Mouse (Mus musculus): Measurements from ENCODE around the gene Spesp1.

DNA sequence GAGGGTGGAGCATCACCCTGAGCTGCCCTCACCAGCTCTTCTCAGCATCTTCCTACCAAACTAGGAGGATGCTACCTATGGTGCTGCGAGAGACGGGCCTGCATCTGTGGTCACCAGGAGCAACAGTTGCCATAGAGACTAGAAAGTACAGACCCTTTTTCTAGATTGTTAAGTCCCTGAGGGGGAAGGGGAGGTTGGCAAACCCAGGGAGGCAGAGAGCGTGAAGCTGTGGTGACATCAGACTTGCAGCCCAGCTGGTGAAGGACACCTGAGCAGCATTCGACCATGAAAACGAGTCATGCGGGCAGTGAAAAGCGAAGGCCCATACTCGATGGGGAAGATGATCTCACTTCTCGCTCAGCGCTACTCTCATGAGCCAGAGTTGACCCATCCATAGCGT lies 24.0 kb downstream of the Spesp1 start:
- TF ChIP-seq CTCF (conservative IDR thresholded peaks at IDR 0.05; ENCODE audit: low read length): no peak
- no peak for TF ChIP-seq NANOG (IDR thresholded peaks at IDR 0.05; ENCODE audit: borderline replicate concordance, low read length)
- no peak for TF ChIP-seq POU5F1 (IDR thresholded peaks at IDR 0.05; ENCODE audit: borderline replicate concordance, low read length)
